Mouse (Mus musculus): ENCODE measurements around the gene Btbd11. TPM values are rescaled to one million over a fixed set of nuclear protein-coding genes. Genes with fewer than 3 reads are reported as not detected.
"Not testable (repeated sequence)": the region's sequence is repeated elsewhere in the genome, so short reads cannot be mapped to it uniquely, and the experiment has no call there.

The Btbd11 gene
- polyA plus RNA-seq, 1 experiment from 2014 or later, result 0.77 TPM

GRCm38 (mm10) chr10:85678635-85679034 lies 292.0 kb downstream of the Btbd11 start:
- H3K27ac ChIP-seq (ENCODE audit: low read depth, low read length), result no peak overlapping the region
- 26% methylated on average over 4 of the region's 4 CpGs for WGBS (ENCODE audit: insufficient replicate concordance)
- H3K4me3 ChIP-seq (ENCODE audit: low read depth, low read length), result no peak overlapping the region
- H3K4me1 ChIP-seq (ENCODE audit: control insufficient read depth, insufficient read depth, low read length), result no peaks in the 10 kb centered on the region
- no peaks in the 10 kb centered on the region for H3K27me3 ChIP-seq (ENCODE audit: control insufficient read depth, insufficient read depth, low read length)
- H3K9me3 ChIP-seq (replicated peaks; ENCODE audit: control insufficient read depth, low read length), result no peaks in the 10 kb centered on the region
- H3K9ac ChIP-seq (ENCODE audit: low read depth, low read length), result no peak overlapping the region
- H3K36me3 ChIP-seq (ENCODE audit: control insufficient read depth, insufficient read depth, low read length), result no peaks in the 10 kb centered on the region
- no peak for ATAC-seq (replicated peaks; ENCODE audit: insufficient number of reproducible peaks, low FRiP score, low TSS enrichment)
- H3K4me2 ChIP-seq, result no peak overlapping the region

GRCm38 (mm10) chr10:85682446-85682845 lies 295.8 kb downstream of the Btbd11 start:
- WGBS (ENCODE audit: insufficient replicate concordance), result 82% methylated on average over 9 of the region's 9 CpGs
- Histone ChIP-seq H3K9me3 (replicated peaks; ENCODE audit: control insufficient read depth, low read length) (no peaks in the 10 kb centered on the region), H3K4me3 (ENCODE audit: low read depth, low read length) (no peak overlapping the region), H3K27ac (ENCODE audit: low read depth, low read length) (no peak overlapping the region), H3K27me3 (ENCODE audit: control insufficient read depth, insufficient read depth, low read length) (no peaks in the 10 kb centered on the region), H3K4me2 (no peak overlapping the region), H3K4me1 (ENCODE audit: control insufficient read depth, insufficient read depth, low read length) (no peaks in the 10 kb centered on the region), H3K36me3 (ENCODE audit: control insufficient read depth, insufficient read depth, low read length) (no peaks in the 10 kb centered on the region), H3K9ac (ENCODE audit: low read depth, low read length) (no peak overlapping the region)
- ATAC-seq (replicated peaks; ENCODE audit: insufficient number of reproducible peaks, low FRiP score, low TSS enrichment), result no peak

GRCm38 (mm10) chr10:85694429-85694828 lies 307.8 kb downstream of the Btbd11 start:
- not testable (repeated sequence) for ATAC-seq (replicated peaks; ENCODE audit: insufficient number of reproducible peaks, low FRiP score, low TSS enrichment); H3K27ac ChIP-seq (ENCODE audit: low read depth, low read length); H3K4me2 ChIP-seq; H3K9me3 ChIP-seq (replicated peaks; ENCODE audit: control insufficient read depth, low read length); H3K9ac ChIP-seq (ENCODE audit: low read depth, low read length); H3K4me3 ChIP-seq (ENCODE audit: low read depth, low read length); H3K27me3 ChIP-seq (ENCODE audit: control insufficient read depth, insufficient read depth, low read length); H3K36me3 ChIP-seq (ENCODE audit: control insufficient read depth, insufficient read depth, low read length); H3K4me1 ChIP-seq (ENCODE audit: control insufficient read depth, insufficient read depth, low read length)
- 49% methylated on average over 2 of the region's 2 CpGs for WGBS (ENCODE audit: insufficient replicate concordance)

GRCm38 (mm10) chr10:85699721-85700120 lies 313.1 kb downstream of the Btbd11 start:
- Histone ChIP-seq H3K4me2 (no peak overlapping the region), H3K36me3 (ENCODE audit: control insufficient read depth, insufficient read depth, low read length) (no peaks in the 10 kb centered on the region), H3K27me3 (ENCODE audit: control insufficient read depth, insufficient read depth, low read length) (no peaks in the 10 kb centered on the region), H3K27ac (ENCODE audit: low read depth, low read length) (no peak overlapping the region), H3K4me1 (ENCODE audit: control insufficient read depth, insufficient read depth, low read length) (no peaks in the 10 kb centered on the region; the same call in 1 of the 2 replicates), H3K9ac (ENCODE audit: low read depth, low read length) (no peak overlapping the region), H3K9me3 (replicated peaks; ENCODE audit: control insufficient read depth, low read length) (no peaks in the 10 kb centered on the region), H3K4me3 (ENCODE audit: low read depth, low read length) (no peak overlapping the region)
- ATAC-seq (replicated peaks; ENCODE audit: insufficient number of reproducible peaks, low FRiP score, low TSS enrichment), result no peak

- not testable (repeated sequence) for ATAC-seq (replicated peaks; ENCODE audit: insufficient number of reproducible peaks, low FRiP score, low TSS enrichment); H3K9ac ChIP-seq (ENCODE audit: low read depth, low read length); H3K27ac ChIP-seq (ENCODE audit: low read depth, low read length); H3K4me3 ChIP-seq (ENCODE audit: low read depth, low read length); H3K36me3 ChIP-seq (ENCODE audit: control insufficient read depth, insufficient read depth, low read length); H3K9me3 ChIP-seq (replicated peaks; ENCODE audit: control insufficient read depth, low read length); H3K4me1 ChIP-seq (ENCODE audit: control insufficient read depth, insufficient read depth, low read length); H3K27me3 ChIP-seq (ENCODE audit: control insufficient read depth, insufficient read depth, low read length); H3K4me2 ChIP-seq
- WGBS (ENCODE audit: insufficient replicate concordance), result 87% methylated on average over 4 of the region's 4 CpGs
Measured at GRCm38 (mm10) chr10:85709790-85710189, 323.2 kb downstream of the Btbd11 start.

Other genes starting within 250 kb of the Btbd11 start
- 14.7 and 19.6 TPM in 2 replicates for gene Cry1, start 201.8 kb upstream of the Btbd11 start, polyA plus RNA-seq (2014; fragmentation: Nextera tagmentation; extraction: Ambion mirVana)